In the genomic region with DNA sequence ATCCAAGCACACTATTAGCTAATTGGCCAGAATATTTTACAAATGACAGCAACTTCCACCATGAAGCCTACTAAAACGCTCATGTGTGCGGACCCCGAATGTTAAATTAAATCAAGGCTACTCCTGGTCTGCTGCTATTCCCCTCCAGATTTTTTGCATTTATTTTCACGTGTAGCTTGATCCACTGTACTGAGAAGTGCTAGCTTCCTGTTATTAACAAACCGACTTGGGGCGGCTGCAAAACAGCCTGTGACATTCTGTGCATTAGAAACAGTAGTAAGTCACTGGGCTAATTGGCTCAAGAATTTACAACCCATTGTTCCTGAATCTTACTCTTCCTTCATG, we compare ENCODE assay signal across 18 mouse cellular contexts. TPM values are rescaled to one million over a fixed set of nuclear protein-coding genes. Genes with fewer than 3 reads are reported as not detected.
"Had no signal": no experiment of that assay in that cellular context is flagged by ENCODE, and none has a peak within 500 bp of the region (broad histone marks: within the 10 kb centered on the region; RNA-seq: fewer than 3 reads in every experiment).

No protein-coding gene starts in this region.

- H3K27me3 ChIP-seq: intestine, embryonic 15.5 days had no signal

- H3K9ac ChIP-seq: intestine, embryonic 15.5 days; liver, embryonic 12.5 days; lung, embryonic 14.5 days had no signal

- H3K27ac ChIP-seq: intestine, embryonic 15.5 days; liver, embryonic 12.5 days; midbrain, embryonic 10.5 days had no signal

- ATAC-seq: intestine, embryonic 15.5 days; liver, embryonic 12.5 days had no signal

- H3K36me3 ChIP-seq: intestine, embryonic 15.5 days; liver, embryonic 12.5 days; midbrain, embryonic 10.5 days had no signal

- H3K4me1 ChIP-seq: intestine, embryonic 15.5 days; liver, embryonic 12.5 days had no signal

- H3K4me2 ChIP-seq: intestine, embryonic 15.5 days; liver, embryonic 12.5 days; lung, embryonic 14.5 days had no signal

- H3K4me3 ChIP-seq: intestine, embryonic 15.5 days; liver, embryonic 12.5 days; myocyte had no signal

- H3K9me3 ChIP-seq: intestine, embryonic 15.5 days; liver, embryonic 12.5 days; midbrain, embryonic 10.5 days had no signal

- DNase-seq: kidney, adult 8-10 months; kidney, postnatal 25 days; left cerebral cortex, postnatal 4 days; lung, embryonic 14.5 days; lung, postnatal 10 days; lung, postnatal 4 days; midbrain, embryonic 14.5 days; right cerebral cortex, adult 18-20 months; right cerebral cortex, postnatal 25 days; thymus, postnatal 36 days had no signal

RNA-seq across cellular contexts. Expression of a gene that starts 27.1 kb away (rescaled TPM):
- total RNA-seq: left cerebral cortex, postnatal 10 days; left cerebral cortex, postnatal 4 days; megakaryocyte, adult 5-6 weeks had no signal
- polyA plus RNA-seq: intestine, embryonic 15.5 days; midbrain, embryonic 14.5 days; neural tube, embryonic 14.5 days; small intestine, adult 2 months had no signal
